Mouse (Mus musculus) liver, embryonic 15.5 days (tissue): Measurements from ENCODE around the gene Cybrd1. TPM values are rescaled to one million over a fixed set of nuclear protein-coding genes. Genes with fewer than 3 reads are reported as not detected.

Experiments
- ATAC-seq: fragments of 200-750 bp; cut with Nextera tagmentation; 2 replicates; pipeline ENCODE4 v1.8.0; 2017; ENCODE audit warnings: moderate number of reproducible peaks, mild to moderate bottlenecking, moderate library complexity; ENCODE audit not compliant: insufficient read depth
- H3K27ac ChIP-seq: fragments of 300-500 bp; sonication (generic); replicated peaks from 2 replicates; pipeline ENCODE4 v1.5.1; 2015; ENCODE audit warnings: mild to moderate bottlenecking, inconsistent platforms
- H3K27me3 ChIP-seq: fragments of 300-500 bp; sonication (generic); 2 replicates; pipeline ENCODE4 v1.6.1; 2015; ENCODE audit warnings: mild to moderate bottlenecking, inconsistent platforms
- H3K36me3 ChIP-seq: fragments of 300-500 bp; sonication (generic); replicated peaks from 2 replicates; pipeline ENCODE4 v1.6.1; 2015; ENCODE audit warnings: moderate library complexity, mild to moderate bottlenecking, inconsistent platforms
- H3K4me1 ChIP-seq: fragments of 300-500 bp; sonication (generic); replicated peaks from 2 replicates; pipeline ENCODE4 v1.6.1; 2015; ENCODE audit warnings: inconsistent platforms
- H3K4me2 ChIP-seq: fragments of 300-500 bp; sonication (generic); 2 replicates; pipeline ENCODE4 v1.6.1; 2015; ENCODE audit warnings: moderate library complexity, mild to moderate bottlenecking, inconsistent platforms
- H3K4me3 ChIP-seq: fragments of 300-500 bp; sonication (generic); replicated peaks from 2 replicates; pipeline ENCODE4 v1.5.1; 2015; ENCODE audit warnings: mild to moderate bottlenecking, inconsistent platforms
- H3K9ac ChIP-seq: fragments of 300-500 bp; sonication (generic); 2 replicates; pipeline ENCODE4 v1.6.1; 2015; ENCODE audit warnings: moderate library complexity, mild to moderate bottlenecking, inconsistent platforms
- H3K9me3 ChIP-seq: fragments of 300-500 bp; sonication (generic); replicated peaks from 2 replicates; pipeline ENCODE4 v1.6.1; 2016; ENCODE audit warnings: inconsistent platforms
- WGBS: fragments of 180-500 bp; shearing (Covaris S2); methylation state at CpG from one replicate; pipeline ENCODE4 v1.1.7; 2015; ENCODE audit warnings: mixed read lengths; ENCODE audit not compliant: insufficient replicate concordance; 5-methylcytosine and 5-hydroxymethylcytosine counted together
- polyA plus RNA-seq: library from polyadenylated mRNA; unstranded; fragments of >200 nt; fragmentation: Nextera tagmentation; extraction: Ambion mirVana; gene quantifications from 2 replicates; pipeline ENCODE4 v1.2.1, GENCODE M21; 2015

The Cybrd1 gene
- polyA plus RNA-seq, 1 experiment from 2014 or later = 1.1 TPM

GRCm38 (mm10) chr2:71155486-71155885 is 37.8 kb downstream of the Cybrd1 start:
- Histone ChIP-seq H3K27ac (no peak overlapping the region), H3K9ac (no peak overlapping the region), H3K4me1 (no peaks in the 10 kb centered on the region; the same call in 1 of the 2 replicates), H3K36me3 (no peaks in the 10 kb centered on the region), H3K9me3 (0 out of 2 replicates have a peak, but pooled peaks cover 3% of the 10 kb centered on the region), H3K4me2 (no peak overlapping the region), H3K4me3 (no peak overlapping the region), H3K27me3 (no peaks in the 10 kb centered on the region)
- ATAC-seq = no peak
- WGBS = 4% methylated on average over 8 of the region's 8 CpGs

GRCm38 (mm10) chr2:71156446-71156845 is 38.7 kb downstream of the Cybrd1 start:
- Histone ChIP-seq H3K27me3 (no peaks in the 10 kb centered on the region), H3K4me2 (no peak overlapping the region), H3K36me3 (no peaks in the 10 kb centered on the region), H3K9me3 (0 out of 2 replicates have a peak, but pooled peaks cover 3% of the 10 kb centered on the region), H3K27ac (no peak overlapping the region), H3K9ac (no peak overlapping the region), H3K4me1 (peaks cover 2% of the 10 kb centered on the region; the same call in 1 of the 2 replicates), H3K4me3 (no peak overlapping the region)
- ATAC-seq = no peak
- WGBS = 74% methylated on average over 8 of the region's 8 CpGs

GRCm38 (mm10) chr2:71157881-71158280 is 40.2 kb downstream of the Cybrd1 start:
- H3K4me1 ChIP-seq = peaks cover 13% of the 10 kb centered on the region
- no peak for ATAC-seq
- 78% methylated on average over 8 of the region's 8 CpGs for whole genome bisulfite sequencing

GRCm38 (mm10) chr2:71159576-71160306 is 42.0 kb downstream of the Cybrd1 start:
- Histone ChIP-seq H3K4me3 (no peak overlapping the region), H3K36me3 (no peaks in the 10 kb centered on the region), H3K27ac (no peak overlapping the region), H3K4me1 (peaks cover 21% of the 10 kb centered on the region), H3K27me3 (no peaks in the 10 kb centered on the region), H3K9ac (no peak overlapping the region), H3K9me3 (no peaks in the 10 kb centered on the region), H3K4me2 (no peak overlapping the region)
- WGBS = 72% methylated on average over 16 of the region's 16 CpGs
- ATAC-seq = no peak

More at GRCm38 (mm10) chr2:71157881-71158280, 40.2 kb downstream of the Cybrd1 start:
- Histone ChIP-seq H3K9ac (no peak overlapping the region), H3K4me3 (no peak overlapping the region), H3K27ac (no peak overlapping the region), H3K4me2 (no peak overlapping the region), H3K27me3 (no peaks in the 10 kb centered on the region), H3K36me3 (no peaks in the 10 kb centered on the region), H3K9me3 (no peaks in the 10 kb centered on the region)

GRCm38 (mm10) chr2:71160307-71160861 is 42.7 kb downstream of the Cybrd1 start:
- H3K9me3 ChIP-seq = no peaks in the 10 kb centered on the region
- H3K4me3 ChIP-seq = no peak overlapping the region
- no peak overlapping the region for H3K4me2 ChIP-seq
- no peaks in the 10 kb centered on the region for H3K27me3 ChIP-seq
- ATAC-seq = no peak
- no peaks in the 10 kb centered on the region for H3K36me3 ChIP-seq
- H3K4me1 ChIP-seq = peaks cover 21% of the 10 kb centered on the region
- no peak overlapping the region for H3K27ac ChIP-seq
- WGBS = 39% methylated on average over 11 of the region's 11 CpGs
- H3K9ac ChIP-seq = no peak overlapping the region

GRCm38 (mm10) chr2:71161558-71161957 is 43.8 kb downstream of the Cybrd1 start:
- no peaks in the 10 kb centered on the region for H3K27me3 ChIP-seq
- H3K4me3 ChIP-seq = no peak overlapping the region
- 75% methylated on average over 7 of the region's 7 CpGs for WGBS

GRCm38 (mm10) chr2:71162831-71163621 is 45.3 kb downstream of the Cybrd1 start:
- no peak overlapping the region for H3K9ac ChIP-seq
- no peak overlapping the region for H3K4me3 ChIP-seq
- H3K36me3 ChIP-seq = no peaks in the 10 kb centered on the region
- no peaks in the 10 kb centered on the region for H3K27me3 ChIP-seq
- peak overlapping the region; percentile 50 for H3K4me2 ChIP-seq
- peaks cover 21% of the 10 kb centered on the region for H3K4me1 ChIP-seq
- peak overlapping the region; percentile 61 for H3K27ac ChIP-seq
- H3K9me3 ChIP-seq = no peaks in the 10 kb centered on the region
- peak; percentile 82 for ATAC-seq
- 55% methylated on average over 25 of the region's 25 CpGs for WGBS

More at GRCm38 (mm10) chr2:71161558-71161957, 43.8 kb downstream of the Cybrd1 start:
- H3K9me3 ChIP-seq = no peaks in the 10 kb centered on the region
- peaks cover 21% of the 10 kb centered on the region for H3K4me1 ChIP-seq
- H3K9ac ChIP-seq = no peak overlapping the region
- no peak overlapping the region for H3K27ac ChIP-seq
- no peak for ATAC-seq
- no peaks in the 10 kb centered on the region for H3K36me3 ChIP-seq
- no peak overlapping the region for H3K4me2 ChIP-seq

- Histone ChIP-seq H3K4me2 (no peak overlapping the region), H3K9me3 (no peaks in the 10 kb centered on the region), H3K4me1 (peaks cover 14% of the 10 kb centered on the region), H3K4me3 (no peak overlapping the region), H3K36me3 (no peaks in the 10 kb centered on the region), H3K9ac (no peak overlapping the region), H3K27ac (no peak overlapping the region), H3K27me3 (no peaks in the 10 kb centered on the region)
- no peak for ATAC-seq
- 65% methylated on average over 4 of the region's 4 CpGs for WGBS
Measured at GRCm38 (mm10) chr2:71167211-71167610, 49.5 kb downstream of the Cybrd1 start.

GRCm38 (mm10) chr2:71168461-71169021 is 50.8 kb downstream of the Cybrd1 start:
- no peaks in the 10 kb centered on the region for H3K36me3 ChIP-seq
- H3K9ac ChIP-seq = no peak overlapping the region
- no peak overlapping the region for H3K4me3 ChIP-seq
- H3K4me2 ChIP-seq = no peak overlapping the region
- H3K9me3 ChIP-seq = no peaks in the 10 kb centered on the region
- ATAC-seq = no peak
- 62% methylated on average over 10 of the region's 10 CpGs for WGBS
- no peak overlapping the region for H3K27ac ChIP-seq
- peaks cover 6% of the 10 kb centered on the region for H3K4me1 ChIP-seq
- H3K27me3 ChIP-seq = no peaks in the 10 kb centered on the region

- Histone ChIP-seq H3K4me2 (no peak overlapping the region), H3K27ac (no peak overlapping the region), H3K36me3 (no peaks in the 10 kb centered on the region), H3K27me3 (no peaks in the 10 kb centered on the region), H3K9me3 (no peaks in the 10 kb centered on the region), H3K4me3 (no peak overlapping the region), H3K9ac (no peak overlapping the region), H3K4me1 (peaks cover 14% of the 10 kb centered on the region)
- peak; percentile 40; the same call in 1 of the 2 replicates for ATAC-seq
- 45% methylated on average over 3 of the region's 3 CpGs for WGBS
Measured at GRCm38 (mm10) chr2:71173031-71173430, 55.3 kb downstream of the Cybrd1 start.
